Mouse (Mus musculus) ES-Bruce4 (cell line): ENCODE data around the gene Slamf9.

ENCODE experiments used
- CTCF ChIP-seq: IDR thresholded peaks from one replicate; pipeline ENCODE4 v1.8.1; 2011; ENCODE audit warnings: low read depth, low read length
- EP300 ChIP-seq: IDR thresholded peaks from 2 replicates; pipeline ENCODE4 v1.6.1; 2011; ENCODE audit warnings: low read depth, low read length; ENCODE audit not compliant: insufficient read depth
- POLR2A ChIP-seq: IDR thresholded peaks from one replicate; pipeline ENCODE4 v1.8.1; 2011; ENCODE audit warnings: low read length; ENCODE audit not compliant: insufficient read depth

DNA sequence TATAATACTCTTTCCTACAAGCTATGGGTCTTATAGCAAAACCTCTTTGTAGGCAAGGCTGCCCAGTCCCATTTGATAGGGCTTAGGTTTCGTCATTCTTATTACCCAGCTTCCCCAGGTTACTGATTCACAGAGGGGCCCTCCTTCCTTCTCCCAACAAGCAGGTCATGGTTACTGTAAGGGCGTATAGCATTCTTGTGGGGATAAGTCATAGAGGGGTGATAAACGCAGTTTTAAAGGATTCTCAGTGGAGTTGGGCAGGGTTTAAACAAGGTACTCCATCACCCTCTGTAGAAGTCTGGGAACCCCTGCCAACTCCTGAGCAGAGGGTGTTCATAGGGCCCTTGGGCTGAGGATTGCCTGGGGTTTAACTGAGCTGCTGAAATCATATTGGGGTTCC lies 12.6 kb upstream of the Slamf9 start:
- TF ChIP-seq POLR2A (no peak), CTCF (no peak), EP300 (no peak)
